Mouse (Mus musculus) stomach, embryonic 16.5 days (tissue): ENCODE data around the gene Grhl1. TPM values are rescaled to one million over a fixed set of nuclear protein-coding genes. Genes with fewer than 3 reads are reported as not detected.
"Not testable (repeated sequence)": the region's sequence is repeated elsewhere in the genome, so short reads cannot be mapped to it uniquely, and the experiment has no call there.

Experiments
- ATAC-seq: fragments of 200-750 bp; cut with Nextera tagmentation; 2 replicates; pipeline ENCODE4 v1.8.0; 2017; ENCODE audit warnings: moderate number of reproducible peaks, moderate TSS enrichment; ENCODE audit not compliant: insufficient read depth, low FRiP score
- H3K27ac ChIP-seq: fragments of 300-500 bp; sonication (generic); 2 replicates; pipeline ENCODE4 v1.5.1; 2014; ENCODE audit warnings: low read length
- H3K27me3 ChIP-seq: fragments of 300-500 bp; sonication (generic); 2 replicates; pipeline ENCODE4 v1.6.1; 2014; ENCODE audit warnings: low read length, control low read depth, mixed read lengths; ENCODE audit not compliant: control insufficient read depth, insufficient read depth
- H3K36me3 ChIP-seq: fragments of 300-500 bp; sonication (generic); 2 replicates; pipeline ENCODE4 v1.6.1; 2014; ENCODE audit warnings: low read length; ENCODE audit not compliant: control insufficient read depth, insufficient read depth
- H3K4me1 ChIP-seq: fragments of 300-500 bp; sonication (generic); 2 replicates; pipeline ENCODE4 v1.6.1; 2014; ENCODE audit warnings: low read length, control low read depth, mixed read lengths; ENCODE audit not compliant: control insufficient read depth, insufficient read depth
- H3K4me2 ChIP-seq: fragments of 300-500 bp; sonication (generic); 2 replicates; pipeline ENCODE4 v1.6.1; 2014; ENCODE audit warnings: low read depth, low read length, mixed read lengths
- H3K4me3 ChIP-seq: fragments of 300-500 bp; sonication (generic); replicated peaks from 2 replicates; pipeline ENCODE4 v1.5.1; 2014; ENCODE audit warnings: mild to moderate bottlenecking, low read length
- H3K9ac ChIP-seq: fragments of 300-500 bp; sonication (generic); 2 replicates; pipeline ENCODE4 v1.6.1; 2014; ENCODE audit warnings: low read length
- H3K9me3 ChIP-seq: fragments of 300-500 bp; sonication (generic); replicated peaks from 2 replicates; pipeline ENCODE4 v1.6.1; 2016; ENCODE audit warnings: low read length, control low read depth; ENCODE audit not compliant: control insufficient read depth
- WGBS: fragments of 180-500 bp; shearing (Covaris S2); extraction: QIAGEN DNeasy Blood & Tissue Kit; methylation state at CpG from one replicate; pipeline ENCODE4 v1.1.7; 2014; 5-methylcytosine and 5-hydroxymethylcytosine counted together
- polyA plus RNA-seq: library from polyadenylated mRNA; unstranded; fragments of >200 nt; fragmentation: Nextera tagmentation; extraction: Ambion mirVana; gene quantifications from 2 replicates; pipeline ENCODE4 v1.2.1, GENCODE M21; 2015

Gene Grhl1
- polyA plus RNA-seq, 1 experiment from 2014 or later, result 16.3 TPM

DNA sequence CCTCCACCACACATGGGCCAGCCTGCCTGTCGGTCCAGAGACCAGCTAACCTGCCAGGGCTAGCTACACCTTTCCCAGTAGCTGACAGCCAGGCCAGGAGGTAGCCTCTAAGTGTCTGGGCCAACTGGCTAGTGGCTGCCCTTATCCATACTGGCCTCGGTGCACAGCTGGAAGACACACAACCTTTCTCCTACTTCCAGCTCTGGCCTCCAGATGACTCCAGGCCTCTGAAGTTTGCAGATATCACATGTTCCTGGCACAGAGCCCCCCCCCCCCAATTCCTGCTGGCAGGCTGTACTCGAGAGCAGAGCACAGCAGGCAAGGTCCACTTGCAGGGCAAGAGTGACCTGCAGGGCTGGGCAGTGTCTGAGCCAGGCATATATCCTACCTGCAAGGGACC, 55.1 kb downstream of the Grhl1 start:
- H3K4me2 ChIP-seq, result no peak overlapping the region
- no peaks in the 10 kb centered on the region for H3K36me3 ChIP-seq
- H3K4me1 ChIP-seq, result no peaks in the 10 kb centered on the region
- H3K9ac ChIP-seq, result no peak overlapping the region
- ATAC-seq, result no peak
- no peak overlapping the region for H3K27ac ChIP-seq
- H3K4me3 ChIP-seq, result no peak overlapping the region
- WGBS, result 49% methylated on average over 3 of the region's 3 CpGs
- no peaks in the 10 kb centered on the region for H3K9me3 ChIP-seq
- H3K27me3 ChIP-seq, result no peaks in the 10 kb centered on the region

DNA sequence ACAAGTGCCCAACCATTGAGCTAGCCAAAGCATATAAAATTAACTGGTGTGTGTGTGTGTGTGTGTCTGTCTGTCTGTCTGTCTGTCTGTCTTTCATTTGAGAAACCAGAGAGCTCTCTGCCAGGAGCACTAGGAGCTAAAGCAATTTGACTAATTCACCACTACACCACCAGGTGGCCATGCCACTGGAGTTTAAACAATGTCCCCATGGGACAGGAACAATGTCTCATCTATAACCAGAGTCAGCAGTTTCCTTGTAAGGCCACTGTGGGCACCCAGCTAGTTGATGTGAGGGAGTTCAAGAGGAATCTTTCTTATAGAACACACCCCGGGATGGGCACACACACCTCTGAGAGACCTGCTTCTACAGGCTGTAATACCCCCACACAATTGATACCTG, 58.1 kb downstream of the Grhl1 start:
- ATAC-seq, result no peak
- H3K9me3 ChIP-seq, result no peaks in the 10 kb centered on the region
- WGBS, result 77% methylated on average over 1 of the region's 1 CpGs

DNA sequence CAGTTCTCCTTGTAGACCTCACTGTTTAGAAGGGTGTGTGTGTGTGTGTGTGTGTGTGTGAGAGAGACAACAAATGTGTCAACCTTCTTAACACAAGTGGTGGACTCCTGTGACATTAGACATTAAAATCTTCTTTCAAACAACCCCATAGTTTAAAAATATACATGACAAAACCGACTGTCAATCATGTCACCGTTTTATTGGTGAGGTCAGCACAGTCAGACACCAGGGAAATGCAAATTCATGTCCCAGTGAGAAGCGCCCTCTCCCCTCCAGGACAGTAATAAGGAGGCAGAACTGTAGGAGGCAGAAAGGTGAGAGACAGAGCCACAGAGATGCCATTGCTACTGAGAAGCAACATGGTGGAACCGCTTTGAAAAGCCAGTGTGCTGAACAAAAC, 60.3 kb downstream of the Grhl1 start:
- no peak overlapping the region for H3K4me2 ChIP-seq
- WGBS, result 60% methylated on average over 4 of the region's 4 CpGs
- no peak for ATAC-seq
- no peak overlapping the region for H3K4me3 ChIP-seq
- no peaks in the 10 kb centered on the region for H3K4me1 ChIP-seq
- H3K27me3 ChIP-seq, result no peaks in the 10 kb centered on the region
- no peaks in the 10 kb centered on the region for H3K36me3 ChIP-seq
- no peak overlapping the region for H3K9ac ChIP-seq
- H3K27ac ChIP-seq, result no peak overlapping the region
- H3K9me3 ChIP-seq, result no peaks in the 10 kb centered on the region

More for the DNA sequence above, 58.1 kb downstream of the Grhl1 start:
- H3K27me3 ChIP-seq, result no peaks in the 10 kb centered on the region
- H3K4me1 ChIP-seq, result no peaks in the 10 kb centered on the region
- no peaks in the 10 kb centered on the region for H3K36me3 ChIP-seq
- no peak overlapping the region for H3K4me2 ChIP-seq
- no peak overlapping the region for H3K9ac ChIP-seq
- no peak overlapping the region for H3K4me3 ChIP-seq
- no peak overlapping the region for H3K27ac ChIP-seq

DNA sequence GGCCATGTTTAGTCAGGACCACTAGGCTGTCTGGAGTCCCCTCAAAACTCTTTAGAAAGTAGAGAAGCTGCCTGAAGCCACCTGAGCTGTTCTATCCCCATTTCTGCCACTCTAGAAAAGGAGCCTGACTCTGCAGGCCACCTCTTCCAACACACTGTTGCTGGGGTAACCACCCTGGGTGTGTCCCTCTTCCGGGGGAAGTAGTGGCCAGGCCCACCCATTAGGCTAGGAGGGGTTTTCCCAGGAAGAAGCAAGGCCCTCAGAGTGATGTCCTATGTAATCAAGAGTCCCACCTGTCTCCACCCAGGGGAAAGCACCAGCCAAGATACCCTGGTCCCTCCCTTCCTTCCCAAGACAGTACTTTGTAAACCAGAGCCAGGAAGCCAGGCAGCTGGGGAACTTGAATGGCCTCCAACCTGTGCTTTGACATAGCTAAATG, 61.7 kb downstream of the Grhl1 start:
- H3K4me2 ChIP-seq, result no peak overlapping the region
- H3K27ac ChIP-seq, result no peak overlapping the region
- WGBS, result 37% methylated on average over 1 of the region's 1 CpGs

DNA sequence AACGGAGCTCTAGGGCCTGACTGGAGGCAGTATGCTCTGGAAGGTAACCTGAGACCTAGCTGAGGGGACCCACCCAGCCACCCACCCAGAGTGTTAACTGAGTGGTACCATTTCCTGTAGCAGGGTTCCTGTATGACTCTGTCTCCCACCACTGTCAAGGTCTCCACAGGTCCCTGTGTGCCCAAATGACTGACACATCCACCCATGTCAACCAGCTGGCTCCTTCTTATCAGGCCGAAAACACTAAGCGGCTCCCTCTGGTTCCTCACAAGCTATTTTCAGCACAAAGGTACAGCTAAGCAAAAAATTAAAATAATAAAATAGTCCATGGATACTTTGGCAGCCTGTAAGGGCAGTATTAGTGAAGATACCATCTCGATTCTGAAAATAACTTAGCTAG, 62.1 kb downstream of the Grhl1 start:
- no peaks in the 10 kb centered on the region for H3K4me1 ChIP-seq
- H3K36me3 ChIP-seq, result no peaks in the 10 kb centered on the region
- H3K4me3 ChIP-seq, result no peak overlapping the region
- ATAC-seq, result 0 out of 2 replicates have a peak, but pooled peaks have one; percentile 6
- WGBS, result 71% methylated on average over 4 of the region's 4 CpGs
- H3K4me2 ChIP-seq, result no peak overlapping the region
- H3K27me3 ChIP-seq, result no peaks in the 10 kb centered on the region
- no peak overlapping the region for H3K27ac ChIP-seq
- no peaks in the 10 kb centered on the region for H3K9me3 ChIP-seq
- no peak overlapping the region for H3K9ac ChIP-seq

More for the DNA sequence above, 61.7 kb downstream of the Grhl1 start:
- ATAC-seq, result peak; percentile 12; the same call in 1 of the 2 replicates
- Histone ChIP-seq H3K27me3 (no peaks in the 10 kb centered on the region), H3K9me3 (no peaks in the 10 kb centered on the region), H3K4me3 (no peak overlapping the region), H3K9ac (no peak overlapping the region), H3K4me1 (no peaks in the 10 kb centered on the region), H3K36me3 (no peaks in the 10 kb centered on the region)

DNA sequence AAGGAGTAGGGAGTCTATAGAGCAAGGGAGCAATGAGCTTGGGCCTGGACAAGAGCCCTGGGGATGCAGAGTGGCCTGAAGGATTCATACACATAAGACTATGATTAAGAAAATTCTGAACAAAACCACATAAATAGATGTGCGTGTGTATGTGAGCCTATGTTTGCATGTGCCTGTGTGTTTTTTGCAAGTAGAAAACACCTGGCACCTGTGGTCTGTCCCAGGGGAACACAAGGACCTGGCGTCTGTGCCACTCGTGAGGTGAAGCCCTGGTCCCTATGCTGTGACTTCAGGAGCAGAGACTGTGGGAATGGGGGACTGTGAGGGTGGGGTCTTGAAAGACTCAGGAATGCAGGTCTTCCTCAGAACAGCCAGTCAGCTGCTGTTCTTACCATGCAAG, 62.6 kb downstream of the Grhl1 start:
- Histone ChIP-seq H3K9ac (no peak overlapping the region), H3K27ac (no peak overlapping the region), H3K9me3 (no peaks in the 10 kb centered on the region), H3K27me3 (no peaks in the 10 kb centered on the region), H3K4me1 (no peaks in the 10 kb centered on the region), H3K4me3 (no peak overlapping the region), H3K36me3 (no peaks in the 10 kb centered on the region), H3K4me2 (no peak overlapping the region)
- ATAC-seq, result no peak
- 94% methylated on average over 3 of the region's 3 CpGs for WGBS

DNA sequence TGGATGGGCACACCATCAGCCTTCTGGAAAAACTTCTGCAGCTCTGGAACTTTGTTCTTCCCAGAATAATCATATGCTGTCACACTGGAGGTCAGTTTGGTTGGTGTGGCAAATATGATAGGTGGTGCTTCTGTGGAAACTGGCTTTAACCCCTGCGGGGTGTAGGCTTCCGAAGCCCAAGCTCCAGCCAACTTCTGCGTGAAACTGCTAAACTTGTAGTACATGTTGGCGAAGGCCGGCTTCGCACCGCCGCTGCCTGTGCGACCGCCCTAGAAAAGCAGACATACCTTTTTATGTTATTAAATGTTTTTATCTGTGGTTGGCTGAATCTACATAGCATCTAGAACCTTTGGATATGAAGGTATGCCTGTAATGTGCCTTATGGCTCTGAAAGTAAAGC, 66.7 kb downstream of the Grhl1 start:
- H3K9me3 ChIP-seq, H3K27me3 ChIP-seq, H3K4me2 ChIP-seq, H3K27ac ChIP-seq, H3K4me1 ChIP-seq, H3K4me3 ChIP-seq, H3K36me3 ChIP-seq, ATAC-seq, H3K9ac ChIP-seq: not testable (repeated sequence)
- WGBS, result 95% methylated on average over 10 of the region's 10 CpGs

DNA sequence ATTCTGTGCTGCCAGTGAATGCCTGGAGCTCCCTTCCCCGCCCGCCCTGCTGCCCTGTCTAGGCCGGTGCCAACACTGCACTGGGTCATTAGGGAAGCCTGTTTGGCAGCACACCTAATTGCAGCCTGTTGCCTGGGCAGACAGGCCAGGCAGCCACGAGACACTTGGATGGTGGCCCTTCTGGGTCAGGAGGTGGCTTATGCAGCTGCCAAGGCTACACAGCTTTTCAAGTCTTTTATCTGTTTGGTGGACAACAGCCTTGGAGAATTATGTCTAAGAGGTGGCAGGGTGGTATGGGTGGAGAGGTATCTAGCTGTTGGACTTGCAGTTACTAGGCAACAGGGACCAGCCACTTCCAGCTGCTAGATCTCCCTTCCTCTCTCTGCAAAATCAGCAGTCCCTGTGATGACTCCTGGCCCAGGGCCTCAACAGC, 70.3 kb downstream of the Grhl1 start:
- ATAC-seq, result no peak
- Histone ChIP-seq H3K27me3 (no peaks in the 10 kb centered on the region), H3K9ac (no peak overlapping the region), H3K4me2 (no peak overlapping the region), H3K36me3 (no peaks in the 10 kb centered on the region), H3K4me3 (no peak overlapping the region), H3K9me3 (no peaks in the 10 kb centered on the region), H3K4me1 (0 out of 2 replicates have a peak, but pooled peaks cover 7% of the 10 kb centered on the region), H3K27ac (no peak overlapping the region)
- 56% methylated on average over 4 of the region's 4 CpGs for WGBS

DNA sequence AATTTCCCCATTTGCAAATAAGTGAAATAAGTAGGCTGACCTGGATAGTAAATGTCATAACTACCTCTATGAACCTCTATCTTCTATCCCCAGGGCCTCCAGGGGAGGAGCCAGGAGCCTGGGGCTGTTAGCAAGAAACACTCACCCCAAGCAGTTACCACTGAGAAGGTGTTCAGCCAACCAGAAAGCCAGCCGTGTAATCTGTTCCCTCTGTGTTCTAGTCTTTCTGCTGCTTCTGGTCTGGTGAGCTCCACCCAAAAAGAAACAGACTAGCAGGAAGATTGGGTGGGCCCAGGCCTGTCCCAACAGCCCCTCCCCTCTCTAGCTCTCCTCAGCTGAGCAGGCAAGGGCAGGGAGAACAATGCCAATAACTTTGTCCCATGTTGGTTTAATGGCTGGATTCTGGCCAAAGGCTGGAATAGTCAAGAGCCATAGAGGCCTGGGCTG, 72.1 kb downstream of the Grhl1 start:
- Histone ChIP-seq H3K4me2 (no peak overlapping the region), H3K4me1 (0 out of 2 replicates have a peak, but pooled peaks cover 7% of the 10 kb centered on the region), H3K9me3 (no peaks in the 10 kb centered on the region), H3K27me3 (no peaks in the 10 kb centered on the region), H3K9ac (no peak overlapping the region), H3K36me3 (no peaks in the 10 kb centered on the region), H3K27ac (no peak overlapping the region), H3K4me3 (no peak overlapping the region)
- peak; percentile 76 for ATAC-seq
- 38% methylated on average over 1 of the region's 1 CpGs for WGBS

DNA sequence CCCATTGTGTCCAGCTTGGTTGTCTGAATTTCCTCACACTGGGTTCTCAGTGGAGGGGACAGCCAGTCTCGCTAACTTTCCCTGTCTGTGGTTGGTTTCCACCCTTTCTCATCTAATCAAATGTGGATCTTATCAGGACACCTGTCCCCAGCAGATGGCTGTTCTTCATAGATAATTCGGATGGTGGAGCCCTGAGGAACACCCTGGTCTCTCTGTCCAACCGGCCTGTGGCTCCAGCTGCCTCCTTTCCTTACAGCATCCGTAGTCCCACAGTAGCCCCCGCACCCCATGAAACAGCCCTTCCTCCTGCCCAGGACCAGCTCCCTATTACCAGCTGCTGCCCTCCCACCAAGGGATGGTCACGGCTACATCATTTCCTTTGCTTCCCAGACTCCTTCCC, 73.8 kb downstream of the Grhl1 start:
- WGBS, result 80% methylated on average over 6 of the region's 6 CpGs

More for the DNA sequence above, 73.8 kb downstream of the Grhl1 start:
- Histone ChIP-seq H3K4me2 (no peak overlapping the region), H3K4me1 (peaks cover 14% of the 10 kb centered on the region), H3K27ac (no peak overlapping the region), H3K9me3 (no peaks in the 10 kb centered on the region), H3K27me3 (no peaks in the 10 kb centered on the region), H3K9ac (no peak overlapping the region), H3K36me3 (no peaks in the 10 kb centered on the region), H3K4me3 (no peak overlapping the region)
- no peak for ATAC-seq
